19 mouse cellular contexts compared by ENCODE assay signal in the genomic region with DNA sequence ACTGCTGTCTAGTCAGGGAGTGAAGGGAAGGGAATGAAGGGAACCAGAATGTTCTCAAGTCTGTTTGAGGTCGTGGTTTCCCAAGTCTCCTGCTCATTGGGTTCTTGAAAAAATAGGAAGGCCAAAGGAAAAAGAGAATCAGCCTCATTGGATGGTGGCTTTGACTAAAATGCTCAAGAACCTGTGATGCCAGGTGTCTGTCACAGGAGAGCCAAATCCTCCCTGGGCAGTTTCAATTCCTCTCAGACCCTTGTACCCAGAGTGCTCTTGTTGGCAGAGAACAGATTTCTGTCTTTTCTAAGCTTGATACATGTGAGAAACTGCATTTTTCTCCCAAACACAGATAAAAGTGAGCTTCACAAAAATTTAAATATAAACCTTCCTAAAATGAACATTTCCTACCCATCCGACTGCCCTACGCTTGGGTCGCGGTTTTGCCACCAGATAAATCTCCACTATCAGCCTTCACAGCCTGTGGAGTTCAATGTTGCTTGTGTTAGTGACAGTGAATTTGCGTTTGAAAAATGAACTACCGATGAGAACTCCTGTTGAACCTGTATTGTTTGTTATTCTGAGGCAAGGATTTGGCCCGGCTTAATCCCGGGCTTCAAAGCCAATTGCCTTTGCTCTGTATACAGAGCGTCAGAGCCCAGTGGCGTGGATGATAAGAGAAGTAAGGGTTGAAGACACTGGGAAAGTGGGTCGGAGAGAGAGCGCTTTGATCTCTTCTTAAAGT. TPM values are rescaled to one million over a fixed set of nuclear protein-coding genes. Genes with fewer than 3 reads are reported as not detected.
DNase-seq lines count a peak whose midpoint lies in the region; ATAC-seq and TF ChIP-seq lines count a peak whose summit lies in the region.
"Had no signal": no experiment of that assay in that cellular context is flagged by ENCODE, and none has a peak within 500 bp of the region (broad histone marks: within the 10 kb centered on the region; RNA-seq: fewer than 3 reads in every experiment).

No protein-coding gene starts in this region.

- H3K36me3 ChIP-seq in hindbrain, embryonic 10.5 days = no peaks in the 10 kb centered on the region
- H3K36me3 ChIP-seq in hindbrain, postnatal 0 days (ENCODE audit: insufficient read depth, low read length) = no peaks in the 10 kb centered on the region
- H3K36me3 ChIP-seq in neural tube, embryonic 15.5 days = no peaks in the 10 kb centered on the region
- peaks cover 5% of the 10 kb centered on the region for H3K36me3 ChIP-seq in limb, embryonic 14.5 days (ENCODE audit: control insufficient read depth, insufficient read depth, low read length)

- under 1% methylated on average over 13 of the region's 13 CpGs for WGBS in hindbrain, embryonic 10.5 days
- 4% methylated on average over 13 of the region's 13 CpGs for WGBS in hindbrain, postnatal 0 days
- 3% methylated on average over 13 of the region's 13 CpGs for WGBS in neural tube, embryonic 15.5 days
- 22% methylated on average over 13 of the region's 13 CpGs for WGBS in limb, embryonic 14.5 days

- H3K4me3 ChIP-seq in hindbrain, embryonic 10.5 days = no peak overlapping the region
- H3K4me3 ChIP-seq in hindbrain, postnatal 0 days (ENCODE audit: low read length) = no peak overlapping the region
- H3K4me3 ChIP-seq in neural tube, embryonic 15.5 days (replicated peaks) = no peak overlapping the region
- no peak overlapping the region; the same call in 1 of the 2 replicates for H3K4me3 ChIP-seq in limb, embryonic 14.5 days (replicated peaks; ENCODE audit: low read length)
- H3K4me3 ChIP-seq: forebrain, embryonic 13.5 days; heart, adult 2 months; myocyte had no signal

- H3K4me2 ChIP-seq in hindbrain, postnatal 0 days (ENCODE audit: low read depth, low read length) = no peak overlapping the region
- no peak overlapping the region for H3K4me2 ChIP-seq in neural tube, embryonic 15.5 days
- H3K4me2 ChIP-seq in limb, embryonic 14.5 days (replicated peaks; ENCODE audit: low read depth, low read length, severe bottlenecking) = peak overlapping the region; percentile 73
- H3K4me2 ChIP-seq: forebrain, embryonic 13.5 days had no signal

- no peak overlapping the region for H3K9ac ChIP-seq in hindbrain, postnatal 0 days (replicated peaks; ENCODE audit: low read length)
- no peak overlapping the region for H3K9ac ChIP-seq in neural tube, embryonic 15.5 days (replicated peaks)
- H3K9ac ChIP-seq in limb, embryonic 14.5 days (ENCODE audit: low read depth, low read length, severe bottlenecking) = 0 out of 2 replicates have a peak overlapping the region, but pooled peaks have one; percentile 60
- H3K9ac ChIP-seq: forebrain, embryonic 13.5 days had no signal

- no peak overlapping the region for H3K27ac ChIP-seq in hindbrain, embryonic 10.5 days
- H3K27ac ChIP-seq in hindbrain, postnatal 0 days = no peak overlapping the region
- no peak overlapping the region for H3K27ac ChIP-seq in neural tube, embryonic 15.5 days (replicated peaks)
- peak overlapping the region; percentile 87 for H3K27ac ChIP-seq in limb, embryonic 14.5 days (replicated peaks; ENCODE audit: low read depth, low read length)
- H3K27ac ChIP-seq: forebrain, embryonic 13.5 days; heart, adult 2 months had no signal

- peaks cover 36% of the 10 kb centered on the region for H3K4me1 ChIP-seq in hindbrain, embryonic 10.5 days (replicated peaks)
- no peaks in the 10 kb centered on the region for H3K4me1 ChIP-seq in hindbrain, postnatal 0 days (ENCODE audit: insufficient read depth, low read length)
- H3K4me1 ChIP-seq in neural tube, embryonic 15.5 days = peaks cover 10% of the 10 kb centered on the region
- H3K4me1 ChIP-seq in limb, embryonic 14.5 days (ENCODE audit: control insufficient read depth, insufficient read depth, low read length) = peaks cover 47% of the 10 kb centered on the region

- peak; percentile 26 for DNase-seq in hindbrain, embryonic 10.5 days (ENCODE audit: low spot score)
- no peak for DNase-seq in hindbrain, postnatal 0 days (ENCODE audit: low spot score)
- DNase-seq in neural tube, embryonic 10.5 days (ENCODE audit: extremely low spot score, low spot score) = peak; percentile 42
- no peak for DNase-seq in limb, embryonic 14.5 days (ENCODE audit: low spot score)
- no peak for DNase-seq in kidney, adult 18-20 months
- no peak for DNase-seq in layer of hippocampus, adult 8-10 months (ENCODE audit: low spot score in 2 of 2)
- no peak for DNase-seq in frontal cortex, postnatal 14 days (ENCODE audit: low spot score in 2 of 2)
- DNase-seq: adrenal gland, adult 2 months; cerebellum, adult 9-11 months; heart, adult 2 months; heart, postnatal 10 days; thymus, postnatal 4 days had no signal

- no peak for TF ChIP-seq POLR2A in limb, embryonic 14.5 days (IDR thresholded peaks at IDR 0.05; ENCODE audit: borderline replicate concordance, extremely low read depth, insufficient read depth, insufficient read length)

- no peak for TF ChIP-seq CTCF in hindbrain, postnatal 0 days (IDR thresholded peaks at IDR 0.05; ENCODE audit: low read depth)

- no peak for ATAC-seq in hindbrain, postnatal 0 days
- no peak for ATAC-seq in neural tube, embryonic 15.5 days (ENCODE audit: low FRiP score)
- ATAC-seq in limb, embryonic 14.5 days (ENCODE audit: low FRiP score, low read depth) = no peak
- ATAC-seq: forebrain, embryonic 13.5 days had no signal

- peaks cover 100% of the 10 kb centered on the region for H3K27me3 ChIP-seq in hindbrain, embryonic 10.5 days (ENCODE audit: insufficient read depth, poor library complexity, severe bottlenecking)
- peaks cover 80% of the 10 kb centered on the region for H3K27me3 ChIP-seq in hindbrain, postnatal 0 days (ENCODE audit: insufficient read depth, low read length)
- peaks cover 99% of the 10 kb centered on the region for H3K27me3 ChIP-seq in neural tube, embryonic 15.5 days (replicated peaks)
- H3K27me3 ChIP-seq in limb, embryonic 14.5 days (ENCODE audit: control insufficient read depth, insufficient read depth, low read length) = peaks cover 37% of the 10 kb centered on the region

- no peaks in the 10 kb centered on the region for H3K9me3 ChIP-seq in hindbrain, embryonic 10.5 days
- H3K9me3 ChIP-seq in hindbrain, postnatal 0 days (ENCODE audit: low read length) = no peaks in the 10 kb centered on the region
- H3K9me3 ChIP-seq in neural tube, embryonic 15.5 days (replicated peaks) = no peaks in the 10 kb centered on the region
- no peaks in the 10 kb centered on the region for H3K9me3 ChIP-seq in limb, embryonic 14.5 days (ENCODE audit: control insufficient read depth, low read length)
- H3K9me3 ChIP-seq: forebrain, embryonic 13.5 days had no signal

RNA-seq across cellular contexts. Expression of a gene that starts 7.3 kb away (rescaled TPM):
- polyA plus RNA-seq in hindbrain, embryonic 10.5 days (2016; fragmentation: Nextera tagmentation; extraction: Ambion mirVana) = 0.09 and 0.22 TPM in 2 replicates
- total RNA-seq in hindbrain, postnatal 0 days (2014; rRNA removed) = 0.18 and 0.47 TPM in 2 replicates
- 0.20 and 0.23 TPM in 2 replicates for polyA plus RNA-seq in hindbrain, postnatal 0 days (2015; fragmentation: Nextera tagmentation; extraction: Ambion mirVana)
- polyA plus RNA-seq in neural tube, embryonic 15.5 days (2015; fragmentation: Nextera tagmentation; extraction: Ambion mirVana) = 0.19 and 0.29 TPM in 2 replicates
- polyA plus RNA-seq in limb, embryonic 14.5 days (2012; rRNA removed) = 37.5 and 52.7 TPM in 2 replicates
- 15.5 and 20.0 TPM in 2 replicates for polyA plus RNA-seq in limb, embryonic 14.5 days (2014; fragmentation: Nextera tagmentation; extraction: Ambion mirVana)
- under 1 TPM; 0.11 to 0.17 (median 0.14) TPM for total RNA-seq in layer of hippocampus, adult 8-10 months (2022)
- total RNA-seq: heart, adult 2 months had no signal
- polyA plus RNA-seq: kidney, embryonic 14.5 days had no signal

RNA-seq across cellular contexts. Expression of a gene that starts 43.4 kb away (rescaled TPM):
- polyA plus RNA-seq in hindbrain, embryonic 10.5 days (2016; fragmentation: Nextera tagmentation; extraction: Ambion mirVana) = not detected in 2 replicates
- not detected in 2 replicates for total RNA-seq in hindbrain, postnatal 0 days (2014; rRNA removed)
- not detected in 2 replicates for polyA plus RNA-seq in hindbrain, postnatal 0 days (2015; fragmentation: Nextera tagmentation; extraction: Ambion mirVana)
- polyA plus RNA-seq in neural tube, embryonic 15.5 days (2015; fragmentation: Nextera tagmentation; extraction: Ambion mirVana) = not detected in 2 replicates
- polyA plus RNA-seq in limb, embryonic 14.5 days (2012; rRNA removed) = not detected in 2 replicates
- polyA plus RNA-seq in limb, embryonic 14.5 days (2014; fragmentation: Nextera tagmentation; extraction: Ambion mirVana) = not detected in 2 replicates
- not detected for total RNA-seq in layer of hippocampus, adult 8-10 months (2022)
- total RNA-seq: adrenal gland, adult 2 months; gastrocnemius, adult 18-20 months; heart, adult 2 months; heart, postnatal 10 days; left cerebral cortex, postnatal 25 days had no signal
- polyA plus RNA-seq: adrenal gland, adult 2 months; embryonic facial prominence, embryonic 14.5 days; forebrain, embryonic 13.5 days; heart, adult 2 months; kidney, embryonic 14.5 days; myocyte had no signal

Comparison
In these comparisons a context has a peak if more than half of its experiments do, and no peak if none do; other contexts are left out.
1. DNase-seq: peak in hindbrain, embryonic 10.5 days (single experiment) and neural tube, embryonic 10.5 days (single experiment); none in hindbrain, postnatal 0 days (single experiment), limb, embryonic 14.5 days (single experiment), kidney, adult 18-20 months (single experiment), layer of hippocampus, adult 8-10 months (0 of 2) and frontal cortex, postnatal 14 days (0 of 2).
2. RNA of a gene that starts 7.3 kb away (polyA plus RNA-seq): 15.5 to 52.7 TPM in limb, embryonic 14.5 days; 0.19 to 0.29 TPM in neural tube, embryonic 15.5 days, 0.09 to 0.22 TPM in hindbrain, embryonic 10.5 days and 0.20 to 0.23 TPM in hindbrain, postnatal 0 days; every median in the first group is over 10 times any median in the second.